Mouse (Mus musculus): ENCODE measurements around the gene Sik2. TPM values are rescaled to one million over a fixed set of nuclear protein-coding genes. Genes with fewer than 3 reads are reported as not detected.

Sik2 gene
- 28.4 and 41.0 TPM in 2 replicates for total RNA-seq (2014; fragmentation: Nextera tagmentation)
- total RNA-seq (2017) = 10.6 and 13.2 TPM in 2 replicates

- peak; percentile 93 for ATAC-seq (replicated peaks; ENCODE audit: low FRiP score, low TSS enrichment, poor library complexity, severe bottlenecking)
These were observed at the start of gene Sik2 for GRCm38 (mm10) chr9:51008841-51009655. TSS of gene Sik2 (minus strand) at chr9:51009073.

GRCm38 (mm10) chr9:51056360-51057324 is 47.8 kb upstream of the Sik2 start:
- peak; percentile 96 for ATAC-seq (replicated peaks; ENCODE audit: low FRiP score, low TSS enrichment, poor library complexity, severe bottlenecking)

GRCm38 (mm10) chr9:51052180-51052579 is 43.3 kb upstream of the Sik2 start:
- no peak; the same call in 1 of the 2 replicates for ATAC-seq (replicated peaks; ENCODE audit: low FRiP score, low TSS enrichment, poor library complexity, severe bottlenecking)

GRCm38 (mm10) chr9:51042136-51042535 is 33.3 kb upstream of the Sik2 start:
- ATAC-seq (replicated peaks; ENCODE audit: low FRiP score, low TSS enrichment, poor library complexity, severe bottlenecking) = no peak

- no peak for ATAC-seq (replicated peaks; ENCODE audit: low FRiP score, low TSS enrichment, poor library complexity, severe bottlenecking)
These were observed 32.7 kb upstream of the Sik2 start for GRCm38 (mm10) chr9:51041491-51041980.

- no peak; the same call in 1 of the 2 replicates for ATAC-seq (replicated peaks; ENCODE audit: low FRiP score, low TSS enrichment, poor library complexity, severe bottlenecking)
These were observed 24.1 kb upstream of the Sik2 start for GRCm38 (mm10) chr9:51032785-51033529.

- no peak for ATAC-seq (replicated peaks; ENCODE audit: low FRiP score, low TSS enrichment, poor library complexity, severe bottlenecking)
These were observed 23.4 kb upstream of the Sik2 start for GRCm38 (mm10) chr9:51032291-51032690.

- ATAC-seq (replicated peaks; ENCODE audit: low FRiP score, low TSS enrichment, poor library complexity, severe bottlenecking) = no peak
These were observed 22.7 kb upstream of the Sik2 start for GRCm38 (mm10) chr9:51031603-51032002.

- ATAC-seq (replicated peaks; ENCODE audit: low FRiP score, low TSS enrichment, poor library complexity, severe bottlenecking) = no peak
These were observed 21.3 kb upstream of the Sik2 start for GRCm38 (mm10) chr9:51030147-51030546.

GRCm38 (mm10) chr9:51026952-51027351 is 18.1 kb upstream of the Sik2 start:
- ATAC-seq (replicated peaks; ENCODE audit: low FRiP score, low TSS enrichment, poor library complexity, severe bottlenecking) = no peak

GRCm38 (mm10) chr9:51021123-51021795 is 12.4 kb upstream of the Sik2 start:
- no peak for ATAC-seq (replicated peaks; ENCODE audit: low FRiP score, low TSS enrichment, poor library complexity, severe bottlenecking)

- ATAC-seq (replicated peaks; ENCODE audit: low FRiP score, low TSS enrichment, poor library complexity, severe bottlenecking) = 0 out of 2 replicates have a peak, but pooled peaks have one; percentile 26
These were observed 11.5 kb upstream of the Sik2 start for GRCm38 (mm10) chr9:51020351-51020750.

- ATAC-seq (replicated peaks; ENCODE audit: low FRiP score, low TSS enrichment, poor library complexity, severe bottlenecking) = no peak
These were observed 10.8 kb upstream of the Sik2 start for GRCm38 (mm10) chr9:51019670-51020069.

GRCm38 (mm10) chr9:51015732-51016131 is 6.9 kb upstream of the Sik2 start:
- no peak for ATAC-seq (replicated peaks; ENCODE audit: low FRiP score, low TSS enrichment, poor library complexity, severe bottlenecking)

GRCm38 (mm10) chr9:51013644-51014043 is 4.8 kb upstream of the Sik2 start:
- ATAC-seq (replicated peaks; ENCODE audit: low FRiP score, low TSS enrichment, poor library complexity, severe bottlenecking) = no peak

- no peak for ATAC-seq (replicated peaks; ENCODE audit: low FRiP score, low TSS enrichment, poor library complexity, severe bottlenecking)
These were observed 730 bp upstream of the Sik2 start for GRCm38 (mm10) chr9:51009656-51009950.

GRCm38 (mm10) chr9:51008068-51008840 is 619 bp downstream of the Sik2 start:
- peak; percentile 36 for ATAC-seq (replicated peaks; ENCODE audit: low FRiP score, low TSS enrichment, poor library complexity, severe bottlenecking)

- no peak for ATAC-seq (replicated peaks; ENCODE audit: low FRiP score, low TSS enrichment, poor library complexity, severe bottlenecking)
These were observed 1.2 kb downstream of the Sik2 start for GRCm38 (mm10) chr9:51007726-51008067.
